Mouse (Mus musculus) adrenal gland, postnatal 36 days (tissue): ENCODE measurements around the gene Clta. TPM values are rescaled to one million over a fixed set of nuclear protein-coding genes. Genes with fewer than 3 reads are reported as not detected.

Source experiments
- DNase-seq, 2 experiments: peaks; one replicate each; pipeline ENCODE4 v3.0.0; 2021; ENCODE audit warnings: mixed read lengths in 1 of 2
- total RNA-seq, 2 experiments: library from RNA; stranded (reverse); gene quantifications; 2 replicates each; pipeline ENCODE4 v1.2.3; 2021

Gene Clta
- total RNA-seq, 2 experiments from 2014 or later = 183 to 188 TPM

- DNase-seq = peak; percentile 65 to 76
These were observed 24.5 kb upstream of the Clta start for GRCm38 (mm10) chr4:43979746-43980145.

DNA sequence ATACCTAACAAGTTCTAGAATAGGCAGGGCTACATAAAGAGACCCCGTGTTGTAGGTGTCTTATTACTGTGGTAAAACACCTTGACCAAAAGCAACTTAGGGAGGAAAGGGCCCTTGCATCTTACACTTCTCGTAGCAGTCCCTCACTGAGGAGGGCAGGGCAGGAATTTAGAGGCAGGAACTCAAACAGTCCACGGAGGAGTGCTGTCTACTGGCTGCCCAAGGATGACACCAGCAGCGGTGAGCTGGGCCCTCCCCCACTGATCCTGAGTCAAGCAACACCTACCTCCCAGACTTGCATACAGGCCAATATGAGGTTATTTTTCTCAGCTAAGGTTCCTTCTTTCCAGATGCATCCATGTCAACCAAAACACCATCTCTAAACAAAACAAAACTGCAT, 24.0 kb upstream of the Clta start:
- no peak for DNase-seq

GRCm38 (mm10) chr4:43980846-43981245, 23.4 kb upstream of the Clta start:
- no peak for DNase-seq

DNA sequence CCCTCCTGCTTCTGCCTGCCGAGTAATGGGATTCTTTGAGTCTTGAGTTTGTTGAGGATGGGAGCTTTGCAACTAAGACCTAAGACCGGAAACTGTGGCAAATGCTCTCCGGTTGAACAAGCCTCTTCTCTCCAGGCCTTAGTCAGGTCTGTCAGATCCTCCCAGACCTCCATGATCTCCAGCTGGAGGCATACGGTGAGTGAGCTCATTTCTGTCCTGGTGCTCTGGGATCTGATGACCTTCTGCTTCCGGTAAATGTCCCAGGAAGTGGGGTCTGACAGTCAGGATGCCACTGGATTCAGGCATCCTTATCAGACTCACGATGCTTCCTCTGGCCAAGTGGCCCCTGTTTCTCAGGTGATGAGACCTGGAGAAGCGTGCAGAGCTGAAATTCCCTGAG, 23.0 kb upstream of the Clta start:
- no peak for DNase-seq

- peak; percentile 96 to 97 for DNase-seq
These were observed 22.1 kb upstream of the Clta start for GRCm38 (mm10) chr4:43982053-43982732.

DNA sequence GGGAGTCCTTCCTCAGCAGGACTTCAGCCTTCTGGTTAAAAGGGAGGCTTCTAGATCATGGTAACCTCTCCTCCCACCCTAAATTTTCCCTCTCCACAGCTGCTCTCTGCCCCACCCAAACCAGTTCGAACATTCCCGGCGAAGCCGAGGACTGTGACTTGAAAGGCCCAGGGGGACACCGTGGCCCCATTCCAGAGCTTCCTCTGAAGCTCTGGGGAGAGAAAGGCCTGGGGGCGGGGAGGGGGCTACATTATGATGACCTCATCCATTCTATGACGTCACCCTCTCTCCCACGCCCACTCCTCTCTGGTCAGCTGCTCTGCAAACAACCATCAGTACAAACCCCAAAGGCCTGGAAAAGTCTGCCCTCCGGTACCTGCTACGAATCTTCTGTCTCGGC, 21.1 kb upstream of the Clta start, which contains the start of gene Ccin:
Gene Ccin, plus strand, starts transcription at position 303 of the 400 bp plus-strand sequence.
- DNase-seq = no peak

DNA sequence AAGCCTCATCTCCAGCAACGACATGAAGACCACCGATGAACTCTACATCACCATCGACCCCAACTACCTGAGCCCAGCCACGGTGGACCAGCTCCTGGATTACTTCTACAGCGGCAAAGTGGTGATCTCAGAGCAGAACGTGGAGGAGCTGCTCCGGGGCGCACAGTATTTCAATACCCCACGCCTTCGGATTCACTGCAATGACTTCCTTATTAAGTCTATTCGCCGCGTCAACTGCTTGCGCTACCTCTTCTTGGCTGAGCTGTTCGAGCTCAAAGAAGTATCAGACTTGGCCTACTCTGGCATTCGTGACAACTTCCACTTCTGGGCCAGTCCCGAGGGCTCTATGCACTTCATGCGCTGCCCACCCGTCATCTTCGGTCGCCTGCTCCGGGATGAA, 20.5 kb upstream of the Clta start:
- no peak for DNase-seq

DNA sequence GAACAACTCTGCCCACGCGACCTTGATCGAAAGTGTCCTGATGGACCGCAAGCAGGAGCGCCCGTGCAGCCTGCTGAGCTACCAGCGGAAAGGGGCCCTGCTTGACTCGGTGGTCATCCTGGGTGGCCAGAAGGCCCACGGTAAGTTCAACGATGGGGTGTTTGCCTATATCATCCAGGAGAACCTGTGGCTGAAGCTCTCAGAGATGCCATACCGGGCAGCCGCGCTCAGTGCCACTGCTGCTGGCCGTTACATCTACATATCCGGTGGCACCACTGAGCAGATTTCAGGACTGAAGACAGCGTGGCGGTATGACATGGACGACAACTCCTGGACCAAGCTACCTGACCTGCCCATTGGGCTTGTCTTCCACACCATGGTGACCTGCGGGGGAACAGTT, 19.9 kb upstream of the Clta start:
- DNase-seq = no peak

DNA sequence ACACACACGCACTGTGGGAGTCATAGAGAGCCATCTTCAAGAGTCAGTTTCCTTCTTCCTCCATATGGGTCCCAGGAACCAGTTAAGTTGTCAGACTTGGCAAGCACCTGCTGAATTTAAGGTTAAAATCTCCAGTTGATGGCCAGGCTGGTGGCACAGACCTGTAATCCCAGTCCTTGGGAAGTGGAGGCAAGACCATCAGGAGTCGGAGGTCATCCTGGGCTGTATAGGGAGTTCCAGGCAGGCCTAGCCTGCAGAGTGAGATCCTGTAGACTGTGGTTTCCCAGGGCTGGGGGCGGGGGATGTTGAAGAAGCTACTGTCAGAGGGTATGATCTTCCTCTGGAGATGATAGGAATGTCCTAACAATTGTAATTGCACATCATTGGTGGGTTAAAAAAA, 15.3 kb upstream of the Clta start:
- DNase-seq = no peak

DNA sequence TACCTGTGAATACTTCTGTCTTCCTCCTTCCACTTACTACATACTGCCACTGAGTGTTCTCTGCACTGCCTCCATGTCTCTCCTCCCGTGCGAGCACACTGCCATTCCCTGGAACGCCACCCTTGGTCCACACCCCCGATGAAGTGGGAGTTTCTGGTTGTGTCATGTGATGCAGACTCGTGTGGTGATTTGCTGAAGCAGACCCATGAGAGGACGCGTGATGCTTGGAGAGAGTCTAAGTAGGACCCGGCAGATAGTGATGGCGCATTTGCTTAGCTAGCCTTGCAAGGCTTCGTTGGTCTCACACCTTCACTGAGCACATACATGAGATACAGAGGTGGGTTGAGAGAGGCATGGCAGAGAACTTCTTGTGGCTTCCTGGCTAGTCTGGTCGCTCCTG, 11.2 kb upstream of the Clta start:
- no peak for DNase-seq

DNA sequence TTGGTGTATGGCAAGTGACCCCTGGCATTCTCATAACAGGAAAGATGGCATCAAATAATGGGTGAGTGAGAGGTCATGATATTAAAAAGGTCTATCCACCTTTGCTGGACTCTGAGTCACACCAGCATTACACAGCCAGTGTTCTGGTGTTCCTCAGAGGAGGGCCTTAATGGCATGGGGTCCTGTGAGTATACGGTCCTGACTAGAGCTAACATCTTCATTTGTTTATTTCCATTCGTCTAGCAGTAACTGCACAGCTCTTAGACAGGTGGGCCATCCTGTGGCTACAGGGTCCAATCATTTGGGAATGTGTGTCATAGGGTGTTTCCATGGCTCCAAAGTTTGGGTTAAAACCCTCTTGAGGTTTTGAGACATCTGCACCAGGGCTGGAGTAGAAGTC, 9.9 kb upstream of the Clta start:
- DNase-seq = no peak

DNA sequence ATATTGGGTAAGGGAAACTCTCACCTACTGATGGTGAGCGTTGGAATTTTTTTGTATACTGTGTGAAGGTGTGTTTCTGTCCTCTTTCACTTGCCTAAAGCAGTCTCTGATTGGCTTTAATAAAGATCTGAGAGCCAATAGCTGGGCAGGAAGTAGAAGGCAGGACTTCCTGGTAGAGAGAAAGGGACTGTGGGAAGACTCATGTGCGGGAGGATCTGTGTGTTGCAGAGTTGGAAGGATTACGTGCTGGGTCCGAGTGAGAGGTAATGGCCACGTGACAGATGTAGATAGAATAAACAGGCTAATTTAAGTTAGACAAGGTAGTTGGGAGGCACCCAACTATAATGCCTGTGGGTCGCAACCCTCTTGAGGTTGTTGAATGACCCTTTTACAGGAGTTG, 630 bp upstream of the Clta start:
- no peak for DNase-seq

GRCm38 (mm10) chr4:44004623-44005409, 564 bp downstream of the Clta start:
- DNase-seq = no peak

DNA sequence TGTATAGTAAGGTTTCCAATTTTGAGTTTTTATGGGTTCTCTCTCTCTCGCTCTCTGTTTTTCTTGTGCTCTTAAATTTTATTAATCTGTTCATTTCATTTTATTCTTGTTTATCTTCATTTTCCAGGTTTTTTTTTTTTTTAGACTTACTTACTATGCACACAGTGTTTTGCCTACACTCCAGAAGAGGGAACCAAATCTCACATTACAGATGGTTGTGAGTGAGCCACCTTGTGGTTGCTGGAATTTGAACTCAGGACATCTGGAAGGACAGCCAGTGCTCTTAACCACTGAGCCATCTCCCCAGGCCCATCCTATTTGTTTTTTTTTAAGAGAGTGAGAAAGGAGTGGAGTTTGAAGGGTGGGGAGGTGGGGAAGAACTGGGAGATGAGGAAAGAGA, 5.9 kb downstream of the Clta start:
- DNase-seq = no peak

GRCm38 (mm10) chr4:44010893-44011292, 6.6 kb downstream of the Clta start:
- DNase-seq = no peak

DNA sequence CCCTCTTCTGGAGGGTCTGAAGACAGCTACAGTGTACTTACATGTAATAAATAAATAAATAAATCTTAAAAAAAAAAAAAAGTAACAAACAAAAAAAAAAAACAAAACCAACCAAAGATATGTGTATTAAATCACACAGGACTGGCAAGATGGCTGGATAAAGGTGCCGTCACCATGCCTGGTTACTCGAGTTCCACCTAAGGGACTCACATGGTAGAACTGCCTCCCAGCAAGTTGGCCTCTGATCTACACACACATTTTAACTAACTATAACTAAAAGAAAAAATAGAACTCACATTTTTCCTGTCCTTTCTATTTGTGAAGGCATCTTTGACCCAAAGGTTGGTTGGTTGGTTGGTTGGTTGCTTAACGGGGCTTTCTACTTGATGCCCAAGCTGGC, 7.5 kb downstream of the Clta start:
- no peak for DNase-seq

DNA sequence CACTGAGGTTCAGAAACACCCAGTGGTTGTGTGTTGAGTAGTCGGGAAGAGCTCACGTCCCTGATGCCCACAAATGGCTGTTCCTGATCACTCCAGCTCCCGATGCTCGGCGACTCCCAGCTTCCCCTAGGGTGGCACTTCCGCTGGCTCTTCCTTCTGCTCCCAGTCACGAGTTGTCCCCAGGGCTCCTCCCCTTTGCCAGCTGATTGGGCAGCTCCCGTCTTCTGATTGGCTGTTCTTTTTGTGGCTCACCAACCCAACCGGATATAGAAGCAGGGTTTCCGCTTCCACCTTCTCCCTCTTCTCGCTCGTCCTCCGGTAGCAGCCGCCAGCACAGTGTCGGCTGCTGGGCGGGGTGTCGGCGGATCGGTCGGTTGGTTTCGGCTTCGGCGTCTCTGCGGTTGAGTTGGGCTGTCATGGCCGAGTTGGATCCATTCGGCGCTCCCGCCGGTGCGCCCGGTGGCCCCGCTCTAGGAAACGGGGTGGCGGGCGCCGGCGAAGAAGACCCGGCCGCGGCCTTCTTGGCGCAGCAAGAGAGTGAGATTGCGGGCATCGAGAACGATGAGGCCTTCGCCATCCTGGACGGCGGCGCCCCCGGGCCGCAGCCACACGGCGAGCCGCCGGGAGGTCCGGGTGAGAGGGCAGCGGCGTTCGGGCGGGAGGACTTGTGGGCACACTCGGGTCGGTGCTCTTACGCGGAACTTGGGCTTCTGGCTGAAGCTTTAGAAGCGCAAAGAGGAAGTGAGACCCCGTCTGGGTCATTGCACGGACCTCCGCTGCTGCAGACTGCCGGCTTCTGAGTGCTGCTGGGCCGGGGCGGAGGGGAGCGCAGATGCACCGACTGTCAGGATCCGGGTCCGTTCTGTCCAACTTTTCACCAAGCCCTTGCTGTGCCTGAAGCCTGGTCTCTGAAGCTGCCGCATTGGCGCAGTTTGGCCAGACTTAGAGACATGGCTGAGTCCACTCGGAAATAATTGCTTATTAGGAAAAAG, 8.4 kb downstream of the Clta start:
- DNase-seq = peak; percentile 94

DNA sequence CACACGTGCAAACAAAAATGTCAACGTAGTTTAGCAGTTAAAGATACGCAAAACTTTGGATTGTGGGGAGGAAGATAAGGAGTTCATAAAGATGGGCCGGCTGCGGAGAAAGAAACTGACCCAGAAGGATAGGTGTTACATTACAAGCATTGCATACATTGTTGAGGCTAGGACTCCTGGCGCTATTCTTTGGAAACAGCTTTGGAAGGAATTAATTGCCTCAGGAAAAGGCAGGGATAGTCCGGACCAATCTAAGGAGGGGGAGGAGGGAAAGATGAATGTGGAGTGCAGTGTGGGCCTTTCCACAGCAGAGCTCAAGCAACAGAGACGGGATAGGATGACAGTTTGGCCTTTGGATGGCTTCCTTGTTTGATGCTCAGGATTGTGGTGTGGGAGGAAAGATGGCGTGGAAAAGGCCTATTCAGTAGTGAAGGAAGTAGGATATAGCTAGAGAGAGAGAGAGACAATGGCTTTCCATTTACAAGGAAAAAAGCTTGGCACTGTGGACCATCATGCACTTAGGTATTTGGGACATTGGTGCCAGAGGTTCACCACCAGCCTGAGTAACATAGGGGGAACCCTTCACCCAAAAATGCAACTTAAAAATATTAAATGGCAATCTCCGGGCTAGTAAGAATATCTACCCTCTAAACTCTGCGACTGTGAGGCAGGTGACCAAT, 9.3 kb downstream of the Clta start:
- DNase-seq = no peak

- no peak for DNase-seq
These were observed 11.8 kb downstream of the Clta start for GRCm38 (mm10) chr4:44016071-44016470.

DNA sequence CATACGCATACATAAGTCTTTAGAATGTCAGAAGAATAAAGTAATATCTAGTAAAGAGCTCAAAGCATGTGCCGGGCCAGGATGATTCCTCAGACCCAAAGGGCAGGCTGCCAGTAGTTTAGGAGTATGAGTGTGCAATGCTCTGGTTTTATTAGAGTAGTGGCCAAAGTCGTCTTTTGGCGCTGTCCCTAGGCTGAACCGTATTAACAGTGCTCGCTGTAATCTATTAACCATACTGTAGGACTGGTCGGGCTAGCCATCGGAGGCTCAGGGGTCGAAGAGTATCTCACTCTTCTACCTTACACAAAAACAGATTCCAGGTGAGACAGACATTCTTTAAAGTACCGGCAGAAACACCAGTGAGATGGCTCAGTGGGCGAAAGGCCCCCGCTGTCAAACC, 12.5 kb downstream of the Clta start:
- DNase-seq = no peak

DNA sequence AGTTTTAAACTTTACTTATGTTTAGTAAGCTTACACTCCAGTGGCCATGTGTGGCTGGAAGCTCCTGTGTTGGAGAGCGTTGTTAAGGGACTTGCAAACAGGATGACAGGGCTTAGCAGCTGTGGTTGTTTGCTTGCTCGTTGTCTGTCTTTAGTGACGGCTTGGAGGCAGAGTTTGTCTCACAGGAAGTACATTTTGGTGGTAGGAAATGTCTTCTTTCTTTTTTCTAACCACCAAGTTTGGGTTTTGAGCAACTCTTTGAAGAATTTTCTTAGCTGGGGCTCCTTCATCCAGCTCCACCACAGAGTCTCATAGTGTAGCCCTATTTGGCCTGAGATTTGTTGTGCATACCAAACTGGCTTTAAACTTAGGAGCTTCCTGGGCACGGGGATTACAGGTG, 18.1 kb downstream of the Clta start:
- DNase-seq = no peak

- no peak for DNase-seq
These were observed 18.5 kb downstream of the Clta start for GRCm38 (mm10) chr4:44022766-44023165.
